Mouse (Mus musculus) urinary bladder, postnatal 10 days (tissue): ENCODE measurements at regions not wholly inside any gene's neighbourhood (a gene's known extent, or its start where the extent isn't known, plus 50 kb on each side); places are given as distances from the start of the nearest gene placed in this dataset.
"Not testable (repeated sequence)": the region's sequence is repeated elsewhere in the genome, so short reads cannot be mapped to it uniquely, and the experiment has no call there.

Experiments
- DNase-seq: peaks from one replicate; pipeline ENCODE4 v3.0.0; 2022; ENCODE audit warnings: low spot score

DNA sequence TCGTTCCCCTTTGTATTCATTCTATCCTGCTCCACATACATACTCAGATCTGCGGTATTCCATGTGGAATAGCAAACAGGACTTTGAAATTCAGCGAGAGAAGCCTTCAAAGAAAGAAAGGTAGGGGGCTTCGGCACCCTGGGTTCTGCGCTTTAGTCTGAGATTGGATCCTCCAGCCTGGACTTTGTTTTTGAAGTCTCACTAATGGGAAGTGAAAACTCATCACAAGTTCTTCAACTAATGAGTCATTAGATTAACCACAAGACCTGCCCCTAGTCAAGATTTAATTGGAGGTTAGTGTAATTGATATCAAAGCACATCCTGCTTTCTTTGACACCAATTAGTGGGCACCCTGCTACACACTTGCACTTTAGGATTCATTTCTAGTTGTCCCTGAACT is 492.5 kb upstream of the Zfp960 start:
- no peak for DNase-seq

GRCm38 (mm10) chr17:16588791-16589190 is 475.1 kb upstream of the Zfp960 start:
- no peak for DNase-seq

GRCm38 (mm10) chr17:16599671-16600070 is 464.2 kb upstream of the Zfp960 start:
- DNase-seq, result no peak

- DNase-seq, result no peak
Observed at GRCm38 (mm10) chr17:16612405-16612979, 451.4 kb upstream of the Zfp960 start.

- DNase-seq, result no peak
Observed at GRCm38 (mm10) chr17:16621931-16622556, 441.9 kb upstream of the Zfp960 start.

DNA sequence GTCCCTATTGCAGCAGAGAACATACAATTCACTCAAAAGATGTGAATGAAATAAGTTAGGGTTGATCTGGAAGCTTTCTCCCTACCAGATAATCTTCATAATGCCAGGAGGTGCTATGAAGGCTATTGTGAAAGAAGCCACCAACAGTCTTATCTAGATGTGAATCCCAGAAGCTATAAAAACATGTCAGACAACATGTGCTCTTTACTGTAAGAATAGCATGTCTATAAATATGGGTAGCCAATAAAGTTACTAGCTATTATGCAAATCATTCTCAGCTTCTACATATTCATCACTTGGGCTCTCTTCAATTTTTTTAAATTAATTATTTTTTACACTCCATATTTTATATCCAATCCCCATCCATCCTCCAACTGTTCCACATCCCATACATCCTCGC is 434.1 kb upstream of the Zfp960 start:
- no peak for DNase-seq

- DNase-seq, result no peak
Observed at GRCm38 (mm10) chr17:16633426-16633825, 430.5 kb upstream of the Zfp960 start.

GRCm38 (mm10) chr17:16637463-16637862 is 426.4 kb upstream of the Zfp960 start:
- no peak for DNase-seq

DNA sequence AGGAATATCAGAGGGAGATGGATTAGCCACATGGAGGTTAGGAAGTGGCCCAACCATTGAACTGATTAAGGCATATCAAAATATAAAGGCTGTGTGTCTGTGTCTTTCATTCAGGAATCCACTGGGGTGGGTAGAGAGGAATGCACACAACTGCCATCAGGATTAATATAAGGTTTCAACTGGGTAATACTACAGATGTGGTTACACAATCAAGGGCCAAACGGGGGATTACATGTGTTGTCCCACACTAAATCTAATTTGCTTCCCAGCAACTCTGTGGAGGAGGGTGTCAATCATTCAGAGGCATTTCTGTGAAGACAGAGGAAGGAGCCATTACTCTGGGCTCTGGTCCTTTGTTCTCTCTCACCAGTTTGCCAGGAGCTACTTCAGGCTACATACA is 416.0 kb upstream of the Zfp960 start:
- DNase-seq, result no peak

DNA sequence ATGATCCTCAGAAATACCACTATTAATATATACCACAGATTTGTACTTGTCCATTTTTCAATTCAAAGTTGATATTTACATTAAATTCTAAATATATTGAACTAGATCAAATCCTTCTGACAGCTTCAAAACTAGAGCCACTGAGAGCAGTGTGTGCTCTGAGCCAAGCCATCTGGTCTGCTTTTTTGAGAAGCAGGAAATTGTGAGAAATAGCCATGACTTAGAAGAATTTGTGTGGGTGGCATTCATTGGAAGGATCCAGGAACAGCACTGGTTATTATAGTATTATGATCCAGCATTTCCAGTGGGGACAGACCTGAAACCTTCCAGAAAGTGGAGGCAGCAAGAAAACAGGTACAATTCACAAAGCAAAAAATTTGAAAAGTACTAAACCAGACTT is 398.7 kb upstream of the Zfp960 start:
- no peak for DNase-seq

GRCm38 (mm10) chr17:16667606-16668005 is 396.3 kb upstream of the Zfp960 start:
- no peak for DNase-seq

DNA sequence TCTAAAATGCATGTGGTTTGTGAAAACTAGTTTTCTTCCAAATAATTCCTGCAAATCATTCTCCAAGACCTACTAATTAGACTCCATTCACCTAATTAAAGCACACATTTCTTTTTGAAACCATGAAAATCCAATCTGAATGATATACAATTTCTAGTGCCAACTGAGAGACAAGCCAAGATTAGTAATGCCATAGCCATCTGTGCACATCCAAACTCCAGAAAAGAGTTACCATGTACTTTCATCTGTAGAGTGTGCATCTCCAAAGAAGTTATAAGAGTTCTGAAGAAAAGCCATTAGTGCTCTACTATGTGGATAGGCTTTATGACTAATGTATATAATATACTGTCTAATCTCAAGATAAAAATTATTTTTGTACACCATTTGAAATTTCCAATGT is 359.7 kb upstream of the Zfp960 start:
- no peak for DNase-seq

GRCm38 (mm10) chr17:16705890-16706289 is 358.0 kb upstream of the Zfp960 start:
- DNase-seq, result no peak

DNA sequence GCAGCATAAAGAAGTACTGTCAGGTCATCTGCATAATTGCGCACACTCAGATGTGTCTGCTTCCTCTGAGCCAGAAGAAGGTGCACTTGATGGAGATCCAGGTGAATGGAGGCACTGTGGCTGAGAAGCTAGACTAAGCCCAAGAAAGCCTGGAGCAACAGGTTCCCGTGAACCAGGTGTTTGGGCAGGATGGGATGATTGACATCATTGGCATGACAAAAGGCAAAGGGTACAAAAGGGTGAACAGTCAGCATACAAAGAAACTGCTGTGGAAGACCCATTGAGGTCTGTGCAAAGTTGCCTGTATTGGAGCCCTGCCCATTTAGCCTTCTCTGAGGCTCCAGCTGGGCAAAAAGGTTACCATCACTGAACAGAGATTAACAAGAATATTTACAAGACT is 337.0 kb upstream of the Zfp960 start:
- DNase-seq, result no peak

GRCm38 (mm10) chr17:16753090-16753489 is 310.8 kb upstream of the Zfp960 start:
- DNase-seq, result no peak

GRCm38 (mm10) chr17:16770587-16770986 is 293.3 kb upstream of the Zfp960 start:
- DNase-seq, result not testable (repeated sequence)

- DNase-seq, result no peak
Observed at GRCm38 (mm10) chr17:16798316-16798715, 265.6 kb upstream of the Zfp960 start.

DNA sequence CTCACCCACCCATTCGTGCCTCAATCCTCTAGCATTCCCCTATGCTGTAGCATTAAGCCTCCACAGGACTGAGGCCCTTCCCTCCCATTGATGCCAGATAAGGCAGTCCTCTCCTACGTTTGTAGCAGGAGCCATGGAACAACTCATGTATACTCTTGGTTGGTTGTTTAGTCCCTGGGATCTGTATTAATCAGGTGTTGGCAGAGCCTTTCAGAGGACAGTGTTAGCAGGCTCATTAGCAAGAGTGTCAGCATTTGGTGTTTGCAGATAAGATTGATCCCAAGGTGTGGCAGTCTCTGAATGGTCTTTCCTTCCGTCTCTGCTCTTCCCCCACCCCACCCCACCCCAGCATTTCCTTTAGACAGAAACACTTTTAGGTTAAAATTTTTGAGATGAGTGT is 258.9 kb upstream of the Zfp960 start:
- DNase-seq, result no peak

GRCm38 (mm10) chr17:16818421-16818820 is 245.5 kb upstream of the Zfp960 start:
- no peak for DNase-seq

DNA sequence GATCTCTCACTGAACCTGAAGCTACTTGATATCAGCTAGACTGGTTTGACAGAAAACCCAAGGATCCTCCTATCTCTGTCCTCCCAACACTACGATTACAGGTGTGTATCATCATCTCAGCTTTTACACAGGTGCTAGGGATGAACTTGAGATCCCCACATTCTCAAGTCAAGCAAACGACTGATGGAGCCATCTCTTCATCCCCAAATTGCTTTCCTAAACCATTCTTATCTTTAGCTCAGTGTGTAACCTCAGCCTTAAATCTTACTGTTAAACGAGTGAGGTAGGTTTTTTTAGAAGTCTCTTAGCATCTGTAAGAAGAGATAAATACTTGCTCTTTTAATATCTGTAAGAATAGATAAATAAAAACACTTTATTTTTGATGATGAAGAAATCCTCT is 242.2 kb upstream of the Zfp960 start:
- no peak for DNase-seq

DNA sequence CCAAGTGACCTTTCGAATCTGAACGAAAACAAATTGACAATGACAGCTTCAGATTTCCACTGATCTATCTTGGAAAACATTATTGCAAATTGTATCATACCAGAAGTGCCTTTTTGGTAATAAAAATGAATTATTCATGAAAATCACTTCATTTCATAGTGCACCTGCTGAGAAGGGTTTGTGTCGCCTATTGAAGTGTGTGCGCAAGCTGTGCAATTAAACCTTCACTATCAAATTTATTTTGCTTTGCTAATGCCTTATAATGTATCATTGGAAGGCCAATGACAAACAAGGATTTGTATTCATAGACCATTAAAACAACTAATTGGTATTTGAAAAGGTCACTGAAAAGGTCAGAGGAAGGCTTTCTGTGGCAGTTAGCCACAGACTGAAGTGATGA is 224.8 kb upstream of the Zfp960 start:
- DNase-seq, result no peak

GRCm38 (mm10) chr17:16860771-16861170 is 203.1 kb upstream of the Zfp960 start:
- DNase-seq, result no peak

- no peak for DNase-seq
Observed at GRCm38 (mm10) chr17:16900791-16901190, 163.1 kb upstream of the Zfp960 start.

DNA sequence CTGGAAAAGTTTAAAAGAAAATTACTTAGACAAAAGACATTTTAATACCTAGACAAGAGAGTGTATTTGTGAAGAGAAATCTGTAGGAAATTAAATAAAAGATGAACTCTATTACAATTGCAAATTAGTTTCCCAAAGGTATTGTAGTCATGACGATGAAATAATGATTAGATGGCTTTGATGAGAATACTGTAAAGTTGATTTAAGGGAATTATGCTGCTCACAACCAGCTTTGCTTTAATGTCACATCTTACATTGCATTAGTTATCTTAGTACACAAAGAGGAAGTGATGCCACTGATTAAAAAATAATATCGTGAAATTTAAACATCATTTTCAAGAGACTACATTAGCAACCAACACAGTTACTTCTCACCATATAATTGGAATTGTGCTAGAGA is 145.7 kb upstream of the Zfp960 start:
- DNase-seq, result no peak
